Mouse (Mus musculus) Muller cell, postnatal 12 days (primary cell): ENCODE data around the gene Cyp4v3.

Experiments
- DNase-seq: peaks from one replicate; pipeline ENCODE4 v3.0.0-alpha.2; 2015; ENCODE audit errors: inconsistent ontology term

Gene Cyp4v3

GRCm38 (mm10) chr8:45320930-45321329, 12.1 kb downstream of the Cyp4v3 start:
- DNase-seq: no peak

- DNase-seq: no peak
Observed at GRCm38 (mm10) chr8:45310967-45311366, 22.0 kb downstream of the Cyp4v3 start.

- no peak for DNase-seq
Observed at GRCm38 (mm10) chr8:45308366-45308765, 24.6 kb downstream of the Cyp4v3 start, which contains the start of gene Gm45753. Gene Gm45753, minus strand, starts transcription at chr8:45308466.

GRCm38 (mm10) chr8:45305479-45305878, 27.5 kb downstream of the Cyp4v3 start:
- peak; percentile 6 for DNase-seq

GRCm38 (mm10) chr8:45304354-45304753, 28.7 kb downstream of the Cyp4v3 start:
- no peak for DNase-seq

- no peak for DNase-seq
Observed at GRCm38 (mm10) chr8:45302390-45302789, 30.6 kb downstream of the Cyp4v3 start.

- DNase-seq: no peak
Observed at GRCm38 (mm10) chr8:45295276-45295675, 37.7 kb downstream of the Cyp4v3 start.

- no peak for DNase-seq
Observed at GRCm38 (mm10) chr8:45294687-45295086, 38.3 kb downstream of the Cyp4v3 start, which contains the start of gene Klkb1. Gene Klkb1, minus strand, starts transcription at chr8:45294859.

- no peak for DNase-seq
Observed at GRCm38 (mm10) chr8:45291790-45292189, 41.2 kb downstream of the Cyp4v3 start.

GRCm38 (mm10) chr8:45281630-45282029, 51.4 kb downstream of the Cyp4v3 start:
- DNase-seq: no peak

- DNase-seq: no peak
Observed at GRCm38 (mm10) chr8:45277453-45277852, 55.6 kb downstream of the Cyp4v3 start.

- no peak for DNase-seq
Observed at GRCm38 (mm10) chr8:45274317-45274716, 58.7 kb downstream of the Cyp4v3 start.

- DNase-seq: no peak
Observed at GRCm38 (mm10) chr8:45269056-45269455, 64.0 kb downstream of the Cyp4v3 start.

GRCm38 (mm10) chr8:45268485-45268884, 64.5 kb downstream of the Cyp4v3 start:
- DNase-seq: no peak

GRCm38 (mm10) chr8:45267611-45268391, 65.2 kb downstream of the Cyp4v3 start:
- no peak for DNase-seq

GRCm38 (mm10) chr8:45266993-45267392, 66.0 kb downstream of the Cyp4v3 start:
- DNase-seq: no peak

GRCm38 (mm10) chr8:45264918-45265317, 68.1 kb downstream of the Cyp4v3 start:
- DNase-seq: no peak

GRCm38 (mm10) chr8:45262851-45263250, 70.2 kb downstream of the Cyp4v3 start:
- no peak for DNase-seq

- DNase-seq: no peak
Observed at GRCm38 (mm10) chr8:45261920-45262319, 71.1 kb downstream of the Cyp4v3 start, which contains the start of gene F11. Gene F11, minus strand, starts transcription at chr8:45262031.

- DNase-seq: peak; percentile 69
Observed at GRCm38 (mm10) chr8:45258421-45258820, 74.6 kb downstream of the Cyp4v3 start.

- no peak for DNase-seq
Observed at GRCm38 (mm10) chr8:45255040-45255439, 78.0 kb downstream of the Cyp4v3 start.
